Mouse (Mus musculus): ENCODE measurements at regions not wholly inside any gene's neighbourhood (a gene's known extent, or its start where the extent isn't known, plus 50 kb on each side); places are given as distances from the start of the nearest gene placed in this dataset.

- TF ChIP-seq KAT2A (IDR thresholded peaks at IDR 0.05; ENCODE audit: insufficient replicate concordance, low read length): no peak
- TF ChIP-seq E2F4 (IDR thresholded peaks at IDR 0.05; ENCODE audit: insufficient replicate concordance, low read depth, low read length): no peak
- no peak for TF ChIP-seq ZNF384 (IDR thresholded peaks at IDR 0.05; ENCODE audit: low read depth, low read length)
- TF ChIP-seq MAFK (IDR thresholded peaks at IDR 0.05; ENCODE audit: insufficient replicate concordance, low read length): no peak
- TF ChIP-seq POLR2AphosphoS2 (IDR thresholded peaks at IDR 0.05; ENCODE audit: low read depth, low read length): no peak
Measured at GRCm38 (mm10) chr8:95974889-95975288, 86.5 kb upstream of the Got2 start.

Data from CH12.LX (cell line).